Mouse (Mus musculus): ENCODE results near the gene H2al1b. TPM values are rescaled to one million over a fixed set of nuclear protein-coding genes. Genes with fewer than 3 reads are reported as not detected.
"Not testable (repeated sequence)": the region's sequence is repeated elsewhere in the genome, so short reads cannot be mapped to it uniquely, and the experiment has no call there.

Gene H2al1b
- polyA plus RNA-seq, 1 experiment from 2014 or later, result not detected

- no CpG with 5 or more reads among the region's 3 CpGs for WGBS
- not testable (repeated sequence) for H3K36me3 ChIP-seq; H3K27ac ChIP-seq; H3K9me3 ChIP-seq; H3K27me3 ChIP-seq; ATAC-seq; H3K4me1 ChIP-seq (replicated peaks); H3K9ac ChIP-seq (replicated peaks); H3K4me3 ChIP-seq (replicated peaks); H3K4me2 ChIP-seq (replicated peaks)
Measured at GRCm38 (mm10) chrX:11298957-11299356, 3.3 kb upstream of the H2al1b start, which contains the start of gene H2al1a. H2al1a (plus strand) TSS chrX:11299257.

GRCm38 (mm10) chrX:11305355-11305754 lies 3.1 kb downstream of the H2al1b start, which contains the start of gene H2al1c:
H2al1c (plus strand) TSS chrX:11305655.
- H3K4me2 ChIP-seq (replicated peaks); H3K4me3 ChIP-seq (replicated peaks); H3K9ac ChIP-seq (replicated peaks); H3K36me3 ChIP-seq; H3K4me1 ChIP-seq (replicated peaks); H3K27me3 ChIP-seq; H3K9me3 ChIP-seq; ATAC-seq; H3K27ac ChIP-seq: not testable (repeated sequence)
- WGBS, result 75% methylated on average over 1 of the region's 6 CpGs

- H3K9me3 ChIP-seq; H3K27me3 ChIP-seq; H3K4me3 ChIP-seq (replicated peaks); H3K4me1 ChIP-seq (replicated peaks); H3K9ac ChIP-seq (replicated peaks); H3K27ac ChIP-seq; H3K4me2 ChIP-seq (replicated peaks); ATAC-seq; H3K36me3 ChIP-seq: not testable (repeated sequence)
- no CpG with 5 or more reads among the region's 6 CpGs for WGBS
Measured at GRCm38 (mm10) chrX:11308524-11308923, 6.3 kb downstream of the H2al1b start, which contains the start of gene H2al1d. H2al1d (plus strand) TSS chrX:11308824.

GRCm38 (mm10) chrX:11311634-11312033 lies 9.4 kb downstream of the H2al1b start, which contains the start of gene H2al1e:
H2al1e (plus strand) TSS chrX:11311934.
- no CpG with 5 or more reads among the region's 3 CpGs for WGBS
- H3K9ac ChIP-seq (replicated peaks); H3K36me3 ChIP-seq; H3K4me2 ChIP-seq (replicated peaks); H3K9me3 ChIP-seq; H3K27ac ChIP-seq; H3K4me3 ChIP-seq (replicated peaks); H3K27me3 ChIP-seq; H3K4me1 ChIP-seq (replicated peaks); ATAC-seq: not testable (repeated sequence)

- H3K9me3 ChIP-seq; H3K9ac ChIP-seq (replicated peaks); H3K27me3 ChIP-seq; H3K4me1 ChIP-seq (replicated peaks); H3K4me3 ChIP-seq (replicated peaks); H3K27ac ChIP-seq; ATAC-seq; H3K36me3 ChIP-seq; H3K4me2 ChIP-seq (replicated peaks): not testable (repeated sequence)
- no CpG with 5 or more reads among the region's 6 CpGs for WGBS
Measured at GRCm38 (mm10) chrX:11314858-11315257, 12.6 kb downstream of the H2al1b start, which contains the start of gene H2al1f. H2al1f (plus strand) TSS chrX:11315158.

- not testable (repeated sequence) for ATAC-seq
Measured at GRCm38 (mm10) chrX:11317956-11318355, 15.7 kb downstream of the H2al1b start, which contains the start of gene H2al1g. H2al1g (plus strand) TSS chrX:11318256.

GRCm38 (mm10) chrX:11321192-11321591 lies 19.0 kb downstream of the H2al1b start, which contains the start of gene H2al1h:
H2al1h (plus strand) TSS chrX:11321492.
- H3K27me3 ChIP-seq; H3K4me3 ChIP-seq (replicated peaks); H3K36me3 ChIP-seq; H3K4me1 ChIP-seq (replicated peaks); H3K9me3 ChIP-seq; H3K27ac ChIP-seq; H3K9ac ChIP-seq (replicated peaks); ATAC-seq; H3K4me2 ChIP-seq (replicated peaks): not testable (repeated sequence)
- WGBS, result no CpG with 5 or more reads among the region's 6 CpGs

More at GRCm38 (mm10) chrX:11317956-11318355, 15.7 kb downstream of the H2al1b start, which contains the start of gene H2al1g:
- not testable (repeated sequence) for H3K9ac ChIP-seq (replicated peaks); H3K27ac ChIP-seq; H3K4me3 ChIP-seq (replicated peaks); H3K4me2 ChIP-seq (replicated peaks); H3K27me3 ChIP-seq; H3K4me1 ChIP-seq (replicated peaks); H3K36me3 ChIP-seq; H3K9me3 ChIP-seq
- WGBS, result no CpG with 5 or more reads among the region's 3 CpGs

GRCm38 (mm10) chrX:11324359-11324758 lies 22.1 kb downstream of the H2al1b start, which contains the start of gene H2al1i:
H2al1i (plus strand) TSS chrX:11324659.
- not testable (repeated sequence) for H3K36me3 ChIP-seq; H3K27ac ChIP-seq; H3K4me1 ChIP-seq (replicated peaks); H3K9ac ChIP-seq (replicated peaks); H3K4me3 ChIP-seq (replicated peaks); H3K27me3 ChIP-seq; ATAC-seq; H3K4me2 ChIP-seq (replicated peaks); H3K9me3 ChIP-seq
- WGBS, result no CpG with 5 or more reads among the region's 5 CpGs

GRCm38 (mm10) chrX:11327522-11327921 lies 25.3 kb downstream of the H2al1b start, which contains the start of gene H2al1j:
H2al1j (plus strand) TSS chrX:11327822.
- H3K9ac ChIP-seq (replicated peaks); H3K36me3 ChIP-seq; H3K4me2 ChIP-seq (replicated peaks); H3K4me3 ChIP-seq (replicated peaks); H3K27ac ChIP-seq; H3K9me3 ChIP-seq; ATAC-seq; H3K27me3 ChIP-seq; H3K4me1 ChIP-seq (replicated peaks): not testable (repeated sequence)
- 86% methylated on average over 2 of the region's 2 CpGs for WGBS

GRCm38 (mm10) chrX:11345762-11346161 lies 43.5 kb downstream of the H2al1b start:
- Histone ChIP-seq H3K9ac (replicated peaks) (no peak overlapping the region), H3K27me3 (0 out of 2 replicates have a peak, but pooled peaks cover 3% of the 10 kb centered on the region), H3K9me3 (no peaks in the 10 kb centered on the region), H3K4me1 (replicated peaks) (no peaks in the 10 kb centered on the region), H3K36me3 (no peaks in the 10 kb centered on the region), H3K4me3 (replicated peaks) (no peak overlapping the region), H3K27ac (no peak overlapping the region), H3K4me2 (replicated peaks) (no peak overlapping the region)
- no peak for ATAC-seq
- WGBS, result 65% methylated on average over 9 of the region's 9 CpGs

GRCm38 (mm10) chrX:11346756-11347155 lies 44.5 kb downstream of the H2al1b start:
- no peak overlapping the region for H3K9ac ChIP-seq (replicated peaks)
- H3K4me1 ChIP-seq (replicated peaks), result no peaks in the 10 kb centered on the region
- H3K27ac ChIP-seq, result no peak overlapping the region
- no peak overlapping the region for H3K4me3 ChIP-seq (replicated peaks)
- ATAC-seq, result no peak
- no peaks in the 10 kb centered on the region for H3K27me3 ChIP-seq
- WGBS, result 90% methylated on average over 3 of the region's 3 CpGs
- H3K4me2 ChIP-seq (replicated peaks), result no peak overlapping the region
- no peaks in the 10 kb centered on the region for H3K36me3 ChIP-seq
- no peaks in the 10 kb centered on the region for H3K9me3 ChIP-seq

Data from midbrain, embryonic 13.5 days (tissue).